In the genomic region with DNA sequence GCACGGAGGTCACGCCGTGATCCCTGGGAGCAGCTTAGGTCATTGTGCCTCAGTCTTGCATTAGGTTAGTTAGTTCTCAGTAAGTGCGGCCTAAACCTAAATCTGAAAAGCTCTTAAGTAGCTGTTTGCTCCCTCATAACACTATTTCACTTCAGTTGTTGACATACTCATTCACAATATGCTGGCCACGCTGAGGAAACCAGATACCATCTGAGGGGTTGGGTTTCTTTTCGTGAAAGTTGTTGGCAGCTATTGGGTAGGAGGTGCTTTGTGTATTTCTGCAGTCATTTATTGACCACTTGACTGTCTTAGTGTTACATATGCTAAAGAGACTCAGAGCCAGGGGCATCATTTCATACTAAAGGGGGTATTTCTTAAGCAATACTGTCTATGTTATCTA, we compare ENCODE assay signal across 21 mouse cellular contexts. TPM values are rescaled to one million over a fixed set of nuclear protein-coding genes. Genes with fewer than 3 reads are reported as not detected.
DNase-seq lines count a peak whose midpoint lies in the region; ATAC-seq and TF ChIP-seq lines count a peak whose summit lies in the region.
"Had no signal": no experiment of that assay in that cellular context is flagged by ENCODE, and none has a peak within 500 bp of the region (broad histone marks: within the 10 kb centered on the region; RNA-seq: fewer than 3 reads in every experiment).

No protein-coding gene starts in this region.

- H3K27ac ChIP-seq in lung, embryonic 14.5 days (ENCODE audit: low read depth), result no peak overlapping the region
- 0 out of 2 replicates have a peak overlapping the region, but pooled peaks have one; percentile 10 for H3K27ac ChIP-seq in ES-E14 (ENCODE audit: insufficient read depth, low read depth, low read length, poor library complexity, severe bottlenecking)
- no peak overlapping the region for H3K27ac ChIP-seq in midbrain, embryonic 14.5 days (replicated peaks; ENCODE audit: low read depth, low read length)
- H3K27ac ChIP-seq: embryonic facial prominence, embryonic 13.5 days; hindbrain, embryonic 14.5 days; limb, embryonic 12.5 days; liver, embryonic 14.5 days; midbrain, embryonic 15.5 days had no signal

- TF ChIP-seq CTCF in lung, embryonic 14.5 days (IDR thresholded peaks at IDR 0.05; ENCODE audit: low read depth), result no peak

- H3K9me3 ChIP-seq in lung, embryonic 14.5 days (ENCODE audit: low read depth, low read length), result no peaks in the 10 kb centered on the region
- no peaks in the 10 kb centered on the region for H3K9me3 ChIP-seq in ES-E14 (ENCODE audit: control insufficient read depth, insufficient read depth, low read depth, low read length)
- no peaks in the 10 kb centered on the region for H3K9me3 ChIP-seq in midbrain, embryonic 14.5 days (ENCODE audit: control insufficient read depth, low read length)
- H3K9me3 ChIP-seq: embryonic facial prominence, embryonic 13.5 days; limb, embryonic 12.5 days; midbrain, embryonic 15.5 days had no signal

- WGBS in lung, embryonic 14.5 days, result 66% methylated on average over 6 of the region's 6 CpGs
- WGBS in midbrain, embryonic 14.5 days, result 89% methylated on average over 6 of the region's 6 CpGs

- H3K9ac ChIP-seq in lung, embryonic 14.5 days, result no peak overlapping the region
- H3K9ac ChIP-seq in ES-E14 (ENCODE audit: insufficient read depth, low read depth, low read length, poor library complexity, severe bottlenecking), result no peak overlapping the region
- no peak overlapping the region for H3K9ac ChIP-seq in midbrain, embryonic 14.5 days (replicated peaks; ENCODE audit: low read length)
- H3K9ac ChIP-seq: embryonic facial prominence, embryonic 13.5 days; forebrain, postnatal 0 days; hindbrain, embryonic 14.5 days; limb, embryonic 12.5 days; liver, embryonic 14.5 days; midbrain, embryonic 15.5 days had no signal

- peak; percentile 23 for DNase-seq in lung, embryonic 14.5 days
- DNase-seq in lung, postnatal 14 days, result no peak
- no peak for DNase-seq in ES-E14 (ENCODE audit: low read depth, low spot score)
- DNase-seq in induced T-regulatory cell, adult 2 months (ENCODE audit: low read depth), result peak; percentile 59
- DNase-seq in embryo, embryonic 11 days, result no peak
- DNase-seq in midbrain, embryonic 14.5 days, result no peak
- DNase-seq in right cerebral cortex, adult 2 months (ENCODE audit: low spot score in 2 of 2), result no peak
- DNase-seq: adrenal gland, adult 8-10 months; cerebellum, adult 9-10 months; forebrain, postnatal 0 days; heart, adult 18-20 months; heart, postnatal 36 days; right cerebral cortex, postnatal 4 days had no signal

- no peak overlapping the region for H3K4me2 ChIP-seq in lung, embryonic 14.5 days
- no peak overlapping the region for H3K4me2 ChIP-seq in midbrain, embryonic 14.5 days (ENCODE audit: low read length)
- H3K4me2 ChIP-seq: embryonic facial prominence, embryonic 13.5 days; hindbrain, embryonic 14.5 days; limb, embryonic 12.5 days; midbrain, embryonic 15.5 days had no signal

- no peak overlapping the region for H3K4me3 ChIP-seq in lung, embryonic 14.5 days (ENCODE audit: low read depth, low read length)
- H3K4me3 ChIP-seq in ES-E14 (ENCODE audit: insufficient read depth in 1 of 2, low read depth in 1 of 2, low read length in 2 of 2, poor library complexity in 1 of 2, severe bottlenecking in 1 of 2), result no peak overlapping the region
- no peak overlapping the region for H3K4me3 ChIP-seq in midbrain, embryonic 14.5 days (replicated peaks; ENCODE audit: low read depth, low read length)
- H3K4me3 ChIP-seq: embryonic facial prominence, embryonic 13.5 days; limb, embryonic 12.5 days; midbrain, embryonic 15.5 days had no signal

- no peaks in the 10 kb centered on the region for H3K27me3 ChIP-seq in lung, embryonic 14.5 days (ENCODE audit: insufficient read depth, low read length)
- no peaks in the 10 kb centered on the region for H3K27me3 ChIP-seq in midbrain, embryonic 14.5 days (ENCODE audit: control insufficient read depth, insufficient read depth, low read length)
- H3K27me3 ChIP-seq: CH12.LX; embryonic facial prominence, embryonic 13.5 days; limb, embryonic 12.5 days; midbrain, embryonic 15.5 days had no signal

- no peaks in the 10 kb centered on the region for H3K36me3 ChIP-seq in lung, embryonic 14.5 days (ENCODE audit: insufficient read depth)
- peaks cover 9% of the 10 kb centered on the region for H3K36me3 ChIP-seq in ES-E14 (ENCODE audit: control insufficient read depth, insufficient read depth, low read length, poor library complexity, severe bottlenecking)
- H3K36me3 ChIP-seq in midbrain, embryonic 14.5 days (ENCODE audit: control insufficient read depth, insufficient read depth, low read length), result no peaks in the 10 kb centered on the region
- H3K36me3 ChIP-seq: embryonic facial prominence, embryonic 13.5 days; midbrain, embryonic 15.5 days had no signal

- H3K4me1 ChIP-seq in lung, embryonic 14.5 days (ENCODE audit: insufficient read depth), result no peaks in the 10 kb centered on the region
- peaks cover 8 to 14% of the 10 kb centered on the region in 2 experiments; a peak in 2 of 4 replicates for H3K4me1 ChIP-seq in ES-E14 (ENCODE audit: control insufficient read depth in 2 of 2, insufficient read depth in 2 of 2, low read length in 2 of 2, poor library complexity in 1 of 2)
- peaks cover 14% of the 10 kb centered on the region for H3K4me1 ChIP-seq in midbrain, embryonic 14.5 days (ENCODE audit: control insufficient read depth, insufficient read depth, low read length)

- in situ Hi-C loops in ES-E14 (cut with MboI; ENCODE audit: low sequenced_read_pairs in 2 of 2, unreplicated experiment in 2 of 2), result no loop called here

- no peak for ATAC-seq in lung, embryonic 14.5 days (ENCODE audit: insufficient read depth)
- no peak for ATAC-seq in midbrain, embryonic 14.5 days (ENCODE audit: low FRiP score, low TSS enrichment)
- ATAC-seq: forebrain, postnatal 0 days; intestine, embryonic 16.5 days; midbrain, embryonic 15.5 days had no signal

TF ChIP-seq in ES-E14, 5 proteins besides CTCF, POLR2A, EP300 and RAD21:
- no peak for TF ChIP-seq MAFK (IDR thresholded peaks at IDR 0.05; ENCODE audit: insufficient read depth, low read depth, low read length)
- TF ChIP-seq ZC3H11A (IDR thresholded peaks at IDR 0.05; ENCODE audit: borderline replicate concordance, low read depth, low read length), result no peak
- no peak for TF ChIP-seq ZNF384 (IDR thresholded peaks at IDR 0.05; ENCODE audit: low read depth, low read length)

RNA-seq across cellular contexts. Expression of a gene that starts 10.1 kb away (rescaled TPM):
- polyA plus RNA-seq in lung, embryonic 14.5 days (2014; fragmentation: Nextera tagmentation; extraction: Ambion mirVana), result 24.0 and 24.6 TPM in 2 replicates
- 68.9 and 92.2 TPM in 2 replicates for total RNA-seq in ES-E14 (2012; rRNA removed)
- 35.0 and 42.4 TPM in 2 replicates for polyA plus RNA-seq in midbrain, embryonic 14.5 days (2014; fragmentation: Nextera tagmentation; extraction: Ambion mirVana)

RNA-seq across cellular contexts. Expression of a gene that starts 44.8 kb away (rescaled TPM):
- polyA plus RNA-seq in lung, embryonic 14.5 days (2014; fragmentation: Nextera tagmentation; extraction: Ambion mirVana), result 3.4 and 3.6 TPM in 2 replicates
- total RNA-seq in ES-E14 (2012; rRNA removed), result 0.13 and 0.21 TPM in 2 replicates
- 0.86 and 37.3 TPM in 2 replicates for polyA plus RNA-seq in midbrain, embryonic 14.5 days (2014; fragmentation: Nextera tagmentation; extraction: Ambion mirVana)
- total RNA-seq: CH12.LX; neutrophil, adult 5-6 weeks had no signal

Comparison
In these comparisons a context has a peak if more than half of its experiments do, and no peak if none do; other contexts are left out.
1. DNase-seq: peak in lung, embryonic 14.5 days (single experiment) and induced T-regulatory cell, adult 2 months (single experiment); none in lung, postnatal 14 days (single experiment), ES-E14 (single experiment), embryo, embryonic 11 days (single experiment), midbrain, embryonic 14.5 days (single experiment) and right cerebral cortex, adult 2 months (0 of 2).